Mouse (Mus musculus): ENCODE results near the gene Rprd1b.

DNA sequence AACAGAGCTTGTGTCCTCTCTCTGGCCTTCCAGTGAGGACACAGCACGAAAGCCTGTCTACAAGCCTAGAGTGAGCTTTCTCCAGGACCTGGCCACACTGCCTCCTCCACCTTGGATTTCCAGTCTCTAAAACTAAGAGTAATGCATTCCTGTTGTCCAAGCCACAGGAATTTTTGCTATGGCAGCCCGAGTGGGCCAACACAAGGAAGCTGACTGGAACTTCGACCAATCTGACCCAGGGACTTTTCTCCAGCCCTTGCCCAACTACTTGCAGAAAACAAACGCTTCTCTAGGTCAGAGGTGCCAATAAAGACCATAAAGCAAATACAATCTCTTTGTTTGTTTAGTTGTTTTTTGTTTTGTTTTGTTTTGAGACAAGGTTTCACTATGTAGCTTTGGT, 61.8 kb downstream of the Rprd1b start:
- TF ChIP-seq POLR2A (IDR thresholded peaks at IDR 0.05; ENCODE audit: low read depth, low read length) (no peak), CTCF (conservative IDR thresholded peaks at IDR 0.05; ENCODE audit: insufficient read depth, insufficient read length, low read depth, low read length) (no peak)

Measured in kidney, adult 2 months (tissue).